Mouse (Mus musculus): Measurements from ENCODE around the gene Id3. TPM values are rescaled to one million over a fixed set of nuclear protein-coding genes. Genes with fewer than 3 reads are reported as not detected.

Gene Id3
- polyA plus RNA-seq, 1 experiment from 2014 or later = 288 TPM

DNA sequence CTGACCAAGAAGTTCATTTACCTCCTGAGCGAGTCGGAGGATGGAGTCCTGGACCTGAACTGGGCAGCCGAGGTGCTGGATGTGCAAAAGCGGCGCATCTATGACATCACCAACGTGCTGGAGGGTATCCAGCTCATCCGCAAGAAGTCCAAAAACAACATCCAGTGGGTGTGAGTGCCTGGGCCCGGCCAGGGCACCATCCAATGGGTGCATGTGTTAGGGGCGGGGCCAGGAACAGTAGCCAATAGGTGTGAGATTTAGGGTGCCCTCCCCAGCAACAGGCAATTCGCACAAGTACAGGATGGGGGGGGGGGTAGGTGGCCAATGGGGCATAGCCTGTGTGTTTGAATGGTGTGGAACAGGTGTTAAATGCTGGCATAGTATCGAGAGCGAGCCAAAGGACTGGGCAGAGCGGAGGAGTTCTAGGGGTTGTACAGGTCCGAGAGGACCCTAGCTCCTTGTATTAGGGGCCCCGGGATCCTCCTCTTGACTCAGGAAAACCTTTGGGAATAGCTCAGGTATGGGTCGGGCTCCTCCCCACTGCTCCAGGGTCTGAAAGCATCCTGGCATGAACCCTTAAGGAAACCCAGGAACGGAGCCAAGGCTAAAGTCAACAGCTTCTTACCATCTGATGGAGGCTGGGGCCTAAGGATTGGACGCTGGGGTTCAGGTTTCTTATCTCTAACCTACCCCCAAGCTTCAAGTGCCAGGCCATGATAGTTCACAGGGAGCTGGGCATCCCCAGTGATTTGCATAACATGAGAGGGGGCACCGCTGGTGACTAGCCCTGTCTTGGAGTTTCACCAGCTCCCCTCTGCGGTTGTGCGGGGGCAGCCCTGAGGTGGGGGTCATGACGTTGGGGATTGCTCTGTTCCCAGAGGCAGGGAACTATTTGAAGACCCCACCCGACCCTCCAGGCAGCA, 37.4 kb downstream of the Id3 start:
- Histone ChIP-seq H3K4me3 (peak overlapping the region; percentile 50), H3K4me2 (peak overlapping the region; percentile 71), H3K27me3 (replicated peaks) (no peaks in the 10 kb centered on the region), H3K9ac (peak overlapping the region; percentile 74), H3K9me3 (no peaks in the 10 kb centered on the region), H3K27ac (replicated peaks) (peak overlapping the region; percentile 84), H3K4me1 (peaks cover 67% of the 10 kb centered on the region), H3K36me3 (peaks cover 9% of the 10 kb centered on the region; the same call in 1 of the 2 replicates)
- ATAC-seq (ENCODE audit: extremely low read depth, insufficient number of reproducible peaks, low FRiP score, low TSS enrichment) = peak; percentile 76
- WGBS = 13% methylated on average over 23 of the region's 23 CpGs

- Histone ChIP-seq H3K36me3 (peaks cover 11% of the 10 kb centered on the region; the same call in 1 of the 2 replicates), H3K9ac (peak overlapping the region; percentile 25; the same call in 1 of the 2 replicates), H3K27me3 (replicated peaks) (no peaks in the 10 kb centered on the region), H3K9me3 (no peaks in the 10 kb centered on the region), H3K4me1 (peaks cover 67% of the 10 kb centered on the region), H3K27ac (replicated peaks) (no peak overlapping the region), H3K4me3 (peak overlapping the region; percentile 50), H3K4me2 (peak overlapping the region; percentile 71)
- WGBS = 24% methylated on average over 12 of the region's 12 CpGs
- ATAC-seq (ENCODE audit: extremely low read depth, insufficient number of reproducible peaks, low FRiP score, low TSS enrichment) = no peak
Measured at GRCm38 (mm10) chr4:136181367-136181766, 38.1 kb downstream of the Id3 start.

- Histone ChIP-seq H3K4me3 (no peak overlapping the region), H3K4me2 (no peak overlapping the region), H3K9ac (no peak overlapping the region), H3K27me3 (replicated peaks) (no peaks in the 10 kb centered on the region), H3K4me1 (peaks cover 35% of the 10 kb centered on the region), H3K36me3 (peaks cover 39% of the 10 kb centered on the region), H3K9me3 (no peaks in the 10 kb centered on the region), H3K27ac (replicated peaks) (peak overlapping the region; percentile 64)
- WGBS = 53% methylated on average over 9 of the region's 9 CpGs
- no peak for ATAC-seq (ENCODE audit: extremely low read depth, insufficient number of reproducible peaks, low FRiP score, low TSS enrichment)
Measured at GRCm38 (mm10) chr4:136185375-136185774, 42.1 kb downstream of the Id3 start.

GRCm38 (mm10) chr4:136186315-136186714, 43.0 kb downstream of the Id3 start:
- H3K9ac ChIP-seq = no peak overlapping the region
- H3K27ac ChIP-seq (replicated peaks) = no peak overlapping the region
- no peaks in the 10 kb centered on the region for H3K27me3 ChIP-seq (replicated peaks)
- H3K36me3 ChIP-seq = peaks cover 39% of the 10 kb centered on the region
- peaks cover 33% of the 10 kb centered on the region for H3K4me1 ChIP-seq
- ATAC-seq (ENCODE audit: extremely low read depth, insufficient number of reproducible peaks, low FRiP score, low TSS enrichment) = no peak
- H3K9me3 ChIP-seq = no peaks in the 10 kb centered on the region
- no peak overlapping the region for H3K4me2 ChIP-seq
- no peak overlapping the region for H3K4me3 ChIP-seq
- 81% methylated on average over 8 of the region's 8 CpGs for WGBS

GRCm38 (mm10) chr4:136186739-136187472, 43.6 kb downstream of the Id3 start:
- H3K36me3 ChIP-seq = peaks cover 42% of the 10 kb centered on the region
- no peak overlapping the region for H3K4me3 ChIP-seq
- no peak overlapping the region for H3K9ac ChIP-seq
- 87% methylated on average over 23 of the region's 23 CpGs for WGBS
- no peak overlapping the region for H3K4me2 ChIP-seq
- no peak for ATAC-seq (ENCODE audit: extremely low read depth, insufficient number of reproducible peaks, low FRiP score, low TSS enrichment)
- H3K27me3 ChIP-seq (replicated peaks) = no peaks in the 10 kb centered on the region
- no peaks in the 10 kb centered on the region for H3K9me3 ChIP-seq
- H3K27ac ChIP-seq (replicated peaks) = no peak overlapping the region
- peaks cover 33% of the 10 kb centered on the region for H3K4me1 ChIP-seq

DNA sequence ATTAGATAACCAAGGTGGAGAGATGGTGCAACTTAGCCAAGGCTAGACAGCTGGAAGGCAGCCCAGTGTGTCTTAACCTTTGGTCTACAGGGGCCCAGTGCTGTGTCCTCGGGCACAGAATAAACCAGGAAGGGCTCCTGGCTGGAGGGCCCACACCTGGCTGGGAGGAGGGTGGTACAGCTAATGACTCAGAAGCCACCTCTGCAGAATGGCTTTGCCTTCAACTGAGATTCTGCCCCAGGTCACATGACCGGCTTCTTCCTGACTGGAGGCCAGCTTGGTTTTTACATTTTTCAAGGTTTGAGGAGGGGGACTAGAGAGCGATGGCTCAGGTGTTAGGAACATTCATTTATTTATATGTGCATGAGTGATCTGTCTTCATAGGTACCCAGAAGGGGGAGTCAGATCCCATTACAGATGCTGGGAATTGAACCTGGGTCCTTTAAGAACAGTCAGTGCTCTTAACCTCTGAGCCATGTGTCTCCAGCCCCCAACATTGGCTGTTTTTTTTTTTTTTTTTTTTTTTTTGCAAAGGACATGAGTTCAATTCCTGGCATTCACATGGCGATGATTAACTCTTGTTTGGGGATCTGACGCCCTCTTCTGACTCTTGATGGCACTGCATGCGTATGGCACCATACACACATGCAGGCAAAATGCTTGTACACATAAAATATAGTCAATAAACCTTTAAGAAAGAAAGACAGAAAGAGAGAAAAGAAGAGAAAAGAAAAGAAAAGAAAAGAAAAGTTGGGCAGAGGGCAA, 45.9 kb downstream of the Id3 start:
- WGBS = 82% methylated on average over 6 of the region's 6 CpGs
- Histone ChIP-seq H3K9me3 (no peaks in the 10 kb centered on the region), H3K4me2 (no peak overlapping the region), H3K4me3 (no peak overlapping the region), H3K36me3 (peaks cover 54% of the 10 kb centered on the region), H3K9ac (no peak overlapping the region), H3K4me1 (peaks cover 45% of the 10 kb centered on the region), H3K27me3 (replicated peaks) (no peaks in the 10 kb centered on the region), H3K27ac (replicated peaks) (no peak overlapping the region)
- ATAC-seq (ENCODE audit: extremely low read depth, insufficient number of reproducible peaks, low FRiP score, low TSS enrichment) = no peak

GRCm38 (mm10) chr4:136189912-136190311, 46.6 kb downstream of the Id3 start:
- peak; percentile 35; the same call in 1 of the 2 replicates for ATAC-seq (ENCODE audit: extremely low read depth, insufficient number of reproducible peaks, low FRiP score, low TSS enrichment)
- H3K9ac ChIP-seq = 0 out of 2 replicates have a peak overlapping the region, but pooled peaks have one; percentile 1
- no peaks in the 10 kb centered on the region for H3K27me3 ChIP-seq (replicated peaks)
- peaks cover 53% of the 10 kb centered on the region for H3K4me1 ChIP-seq
- no peak overlapping the region for H3K27ac ChIP-seq (replicated peaks)
- no peak overlapping the region for H3K4me3 ChIP-seq
- WGBS = 60% methylated on average over 8 of the region's 8 CpGs
- peak overlapping the region; percentile 13; the same call in 1 of the 2 replicates for H3K4me2 ChIP-seq
- H3K36me3 ChIP-seq = peaks cover 48% of the 10 kb centered on the region
- H3K9me3 ChIP-seq = no peaks in the 10 kb centered on the region

DNA sequence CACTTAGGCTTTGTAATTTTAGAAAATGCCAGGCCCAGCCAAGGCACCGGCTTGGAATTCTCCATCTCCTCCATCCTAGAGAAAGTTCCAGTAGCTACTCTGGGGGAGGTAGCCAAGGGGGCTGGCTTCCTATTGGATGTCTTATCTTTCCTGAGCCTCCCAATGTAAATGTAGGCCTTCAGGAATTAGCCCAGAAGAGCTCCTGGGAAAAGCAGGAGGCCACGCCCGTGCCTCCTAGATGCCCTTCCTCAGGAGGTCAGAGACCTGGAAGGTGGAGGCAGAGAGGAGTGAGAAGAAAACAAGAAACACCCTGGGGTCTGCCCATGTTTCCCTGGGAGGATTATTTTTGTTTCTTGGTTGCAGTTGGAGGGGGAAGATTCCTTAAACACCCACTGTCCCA, 50.3 kb downstream of the Id3 start:
- no peaks in the 10 kb centered on the region for H3K27me3 ChIP-seq (replicated peaks)
- H3K36me3 ChIP-seq = peaks cover 26% of the 10 kb centered on the region
- no peak overlapping the region for H3K4me3 ChIP-seq
- no peak for ATAC-seq (ENCODE audit: extremely low read depth, insufficient number of reproducible peaks, low FRiP score, low TSS enrichment)
- WGBS = 47% methylated on average over 3 of the region's 3 CpGs
- H3K27ac ChIP-seq (replicated peaks) = no peak overlapping the region
- H3K9ac ChIP-seq = no peak overlapping the region
- H3K4me2 ChIP-seq = no peak overlapping the region
- no peaks in the 10 kb centered on the region for H3K9me3 ChIP-seq
- peaks cover 47% of the 10 kb centered on the region for H3K4me1 ChIP-seq

- Histone ChIP-seq H3K4me3 (no peak overlapping the region), H3K4me1 (peaks cover 42% of the 10 kb centered on the region), H3K9ac (no peak overlapping the region), H3K36me3 (peaks cover 21% of the 10 kb centered on the region), H3K4me2 (no peak overlapping the region), H3K9me3 (no peaks in the 10 kb centered on the region), H3K27ac (replicated peaks) (no peak overlapping the region), H3K27me3 (replicated peaks) (no peaks in the 10 kb centered on the region)
- WGBS = 25% methylated on average over 7 of the region's 7 CpGs
- no peak for ATAC-seq (ENCODE audit: extremely low read depth, insufficient number of reproducible peaks, low FRiP score, low TSS enrichment)
Measured at GRCm38 (mm10) chr4:136195029-136195428, 51.7 kb downstream of the Id3 start.

Measured in heart, embryonic 13.5 days (tissue).